Mouse (Mus musculus) c-Kit-positive CD71-positive TER-119-negative erythroid progenitor cells, embryonic 14.5 days (primary cell): ENCODE measurements around the gene Lgals2.

ENCODE experiments used
- DNase-seq: peaks from one replicate; pipeline ENCODE4 v3.0.0-alpha.2; 2013; ENCODE audit warnings: low read depth

Gene Lgals2

GRCm38 (mm10) chr15:78843581-78844469, 11.5 kb downstream of the Lgals2 start:
- DNase-seq = no peak

- DNase-seq = no peak
Observed at GRCm38 (mm10) chr15:78842371-78843163, 12.8 kb downstream of the Lgals2 start, which contains the start of gene Cdc42ep1. Gene Cdc42ep1 (plus strand): TSS chr15:78842624.

GRCm38 (mm10) chr15:78841161-78841790, 14.1 kb downstream of the Lgals2 start:
- no peak for DNase-seq

GRCm38 (mm10) chr15:78840751-78841150, 14.6 kb downstream of the Lgals2 start:
- DNase-seq = no peak

GRCm38 (mm10) chr15:78840241-78840640, 15.1 kb downstream of the Lgals2 start:
- no peak for DNase-seq

GRCm38 (mm10) chr15:78839744-78840143, 15.6 kb downstream of the Lgals2 start:
- no peak for DNase-seq

- no peak for DNase-seq
Observed at GRCm38 (mm10) chr15:78836086-78836621, 19.2 kb downstream of the Lgals2 start.

GRCm38 (mm10) chr15:78835200-78836085, 19.9 kb downstream of the Lgals2 start:
- DNase-seq = peak; percentile 58

- DNase-seq = no peak
Observed at GRCm38 (mm10) chr15:78834233-78835005, 20.9 kb downstream of the Lgals2 start.

GRCm38 (mm10) chr15:78833582-78833981, 21.7 kb downstream of the Lgals2 start:
- peak; percentile 38 for DNase-seq

GRCm38 (mm10) chr15:78832701-78833123, 22.6 kb downstream of the Lgals2 start:
- no peak for DNase-seq

- no peak for DNase-seq
Observed at GRCm38 (mm10) chr15:78831720-78832657, 23.3 kb downstream of the Lgals2 start.

GRCm38 (mm10) chr15:78830742-78831719, 24.3 kb downstream of the Lgals2 start:
- DNase-seq = no peak

- DNase-seq = no peak
Observed at GRCm38 (mm10) chr15:78829636-78830035, 25.7 kb downstream of the Lgals2 start.

- DNase-seq = no peak
Observed at GRCm38 (mm10) chr15:78828315-78828714, 27.0 kb downstream of the Lgals2 start.

GRCm38 (mm10) chr15:78826213-78827204, 28.8 kb downstream of the Lgals2 start:
- DNase-seq = peak; percentile 57

GRCm38 (mm10) chr15:78816074-78816391, 39.3 kb downstream of the Lgals2 start:
- DNase-seq = no peak
